Mouse (Mus musculus) heart, embryonic 16.5 days (tissue): ENCODE measurements around the gene Psmd11. TPM values are rescaled to one million over a fixed set of nuclear protein-coding genes. Genes with fewer than 3 reads are reported as not detected.

Source experiments
- ATAC-seq: fragments of 200-750 bp; cut with Nextera tagmentation; replicated peaks from 2 replicates; pipeline ENCODE4 v1.8.0; 2017; ENCODE audit warnings: moderate number of reproducible peaks; ENCODE audit not compliant: insufficient read depth, low FRiP score; ENCODE audit errors: extremely low read depth
- H3K27ac ChIP-seq: fragments of 300-500 bp; sonication (generic); 2 replicates; pipeline ENCODE4 v1.5.1; 2014; ENCODE audit warnings: mild to moderate bottlenecking, low read length, control low read depth, moderate library complexity
- H3K27me3 ChIP-seq: fragments of 300-500 bp; sonication (generic); 2 replicates; pipeline ENCODE4 v1.6.1; 2014; ENCODE audit warnings: low read length, mixed read lengths; ENCODE audit not compliant: control insufficient read depth, insufficient read depth
- H3K36me3 ChIP-seq: fragments of 300-500 bp; sonication (generic); 2 replicates; pipeline ENCODE4 v1.6.1; 2014; ENCODE audit not compliant: control insufficient read depth, insufficient read depth
- H3K4me1 ChIP-seq: fragments of 300-500 bp; sonication (generic); 2 replicates; pipeline ENCODE4 v1.6.1; 2014; ENCODE audit warnings: low read length, mixed read lengths; ENCODE audit not compliant: control insufficient read depth, insufficient read depth
- H3K4me2 ChIP-seq: fragments of 300-500 bp; sonication (generic); 2 replicates; pipeline ENCODE4 v1.6.1; 2014; ENCODE audit warnings: low read depth, mild to moderate bottlenecking, control low read depth, low read length
- H3K4me3 ChIP-seq: fragments of 300-500 bp; sonication (generic); 2 replicates; pipeline ENCODE4 v1.5.1; 2014; ENCODE audit warnings: mild to moderate bottlenecking, control low read depth, low read length
- H3K9ac ChIP-seq: fragments of 300-500 bp; sonication (generic); 2 replicates; pipeline ENCODE4 v1.6.1; 2014; ENCODE audit warnings: low read length, control low read depth
- H3K9me3 ChIP-seq: fragments of 300-500 bp; sonication (generic); replicated peaks from 2 replicates; pipeline ENCODE4 v1.6.1; 2016; ENCODE audit warnings: low read length; ENCODE audit not compliant: control insufficient read depth
- WGBS: fragments of 180-500 bp; shearing (Covaris S2); extraction: QIAGEN DNeasy Blood & Tissue Kit; methylation state at CpG from one replicate; pipeline ENCODE4 v1.1.7; 2014; 5-methylcytosine and 5-hydroxymethylcytosine counted together
- polyA plus RNA-seq: library from polyadenylated mRNA; unstranded; fragments of >200 nt; fragmentation: Nextera tagmentation; extraction: Ambion mirVana; gene quantifications from 2 replicates; pipeline ENCODE4 v1.2.1, GENCODE M21; 2015

The Psmd11 gene
- polyA plus RNA-seq, 1 experiment from 2014 or later: 197 TPM

GRCm38 (mm10) chr11:80518421-80519367, 90.3 kb downstream of the Psmd11 start:
- ATAC-seq: no peak
- no peak overlapping the region for H3K4me2 ChIP-seq

DNA sequence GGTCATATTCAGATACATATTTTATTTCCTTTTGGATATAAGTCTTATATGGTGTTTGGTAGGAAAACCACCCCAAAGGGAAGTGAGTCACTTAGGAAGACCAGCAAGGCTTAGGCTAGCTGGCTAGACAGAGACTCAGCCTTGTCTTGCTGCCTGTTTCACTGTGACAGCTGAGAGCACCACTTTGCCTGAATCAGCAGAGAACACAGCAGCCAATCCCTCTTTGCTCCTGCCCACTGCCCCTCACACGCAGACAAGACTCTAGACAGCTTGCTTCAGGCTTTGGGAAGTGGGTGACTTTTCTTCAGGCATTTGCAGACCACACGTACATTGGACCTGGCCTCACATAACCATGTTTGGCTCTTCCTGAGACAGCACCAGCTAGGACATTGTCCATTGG, 92.7 kb downstream of the Psmd11 start:
- Histone ChIP-seq H3K27ac (no peak overlapping the region), H3K9me3 (no peaks in the 10 kb centered on the region), H3K27me3 (no peaks in the 10 kb centered on the region), H3K4me3 (no peak overlapping the region), H3K4me1 (peaks cover 15% of the 10 kb centered on the region), H3K9ac (no peak overlapping the region), H3K4me2 (no peak overlapping the region), H3K36me3 (no peaks in the 10 kb centered on the region)
- 69% methylated on average over 2 of the region's 2 CpGs for WGBS
- no peak for ATAC-seq

More at GRCm38 (mm10) chr11:80518421-80519367, 90.3 kb downstream of the Psmd11 start:
- Histone ChIP-seq H3K9ac (no peak overlapping the region), H3K27ac (no peak overlapping the region), H3K4me1 (peaks cover 15% of the 10 kb centered on the region), H3K27me3 (no peaks in the 10 kb centered on the region), H3K36me3 (no peaks in the 10 kb centered on the region), H3K9me3 (no peaks in the 10 kb centered on the region), H3K4me3 (no peak overlapping the region)
- 48% methylated on average over 9 of the region's 9 CpGs for WGBS

Other genes with a start within 250 kb of the Psmd11 start
- 12.5 and 14.5 TPM in 2 replicates for gene Rnf135, start 244.8 kb upstream of the Psmd11 start, polyA plus RNA-seq
- 63.6 and 69.9 TPM in 2 replicates for gene Rhot1, start 219.6 kb upstream of the Psmd11 start, polyA plus RNA-seq
- gene Rhbdl3, start 127.7 kb upstream of the Psmd11 start, polyA plus RNA-seq: 1.9 and 3.1 TPM in 2 replicates
- gene 5730455P16Rik, start 50.6 kb upstream of the Psmd11 start, polyA plus RNA-seq: 14.7 and 17.7 TPM in 2 replicates
- 141 and 155 TPM in 2 replicates for gene Zfp207, start 45.3 kb upstream of the Psmd11 start, polyA plus RNA-seq
- gene Cdk5r1, start 48.4 kb downstream of the Psmd11 start, polyA plus RNA-seq: 0.30 and 0.55 TPM in 2 replicates